Mouse (Mus musculus): ENCODE measurements around the gene Olfr211.
"Not testable (repeated sequence)": the region's sequence is repeated elsewhere in the genome, so short reads cannot be mapped to it uniquely, and the experiment has no call there.

DNA sequence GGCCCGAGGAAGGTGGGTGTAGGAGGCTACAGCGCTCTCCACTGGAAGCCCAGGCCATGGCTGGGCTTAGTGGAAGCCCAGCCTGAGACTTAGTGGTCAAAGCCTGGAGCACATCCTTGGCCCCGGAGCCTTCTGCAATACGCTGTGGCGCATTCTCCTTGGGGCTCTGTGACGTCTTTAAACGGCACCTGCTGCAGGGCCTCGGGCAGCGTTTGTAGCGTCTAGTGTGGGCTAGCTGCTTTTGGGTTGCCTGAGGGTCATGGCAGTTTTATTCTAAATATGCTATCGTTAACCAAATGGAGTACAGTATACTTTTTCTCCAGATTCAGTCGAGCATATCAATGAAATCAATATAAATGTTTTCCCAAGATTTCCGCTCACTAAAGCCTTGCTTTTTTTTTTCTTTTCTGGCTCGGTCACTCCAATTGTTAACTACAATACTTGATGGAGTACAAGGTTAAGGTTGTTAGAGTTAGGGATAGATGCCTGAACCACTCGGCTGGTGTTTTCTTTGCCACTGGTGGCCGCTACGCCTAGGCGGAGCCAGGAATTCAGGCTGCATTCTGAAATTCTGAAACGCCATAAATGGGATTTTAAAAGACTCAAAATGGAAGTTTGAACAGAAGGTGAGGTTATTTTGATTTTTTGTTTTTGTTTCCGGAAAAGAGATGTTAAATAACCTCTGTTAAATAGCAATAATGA, 17.6 kb downstream of the Olfr211 start, which contains the start of gene Olfr212:
- not testable (repeated sequence) for TF ChIP-seq CTCF (conservative IDR thresholded peaks at IDR 0.05; ENCODE audit: low read length); POU5F1 (IDR thresholded peaks at IDR 0.05; ENCODE audit: borderline replicate concordance, low read length); NANOG (IDR thresholded peaks at IDR 0.05; ENCODE audit: borderline replicate concordance, low read length)
